Mouse (Mus musculus): ENCODE measurements around the gene Rraga. TPM values are rescaled to one million over a fixed set of nuclear protein-coding genes. Genes with fewer than 3 reads are reported as not detected.

Rraga gene
- total and polyA plus RNA-seq, 3 experiments: 29.3 to 65.5 (median 55.3) TPM

DNA sequence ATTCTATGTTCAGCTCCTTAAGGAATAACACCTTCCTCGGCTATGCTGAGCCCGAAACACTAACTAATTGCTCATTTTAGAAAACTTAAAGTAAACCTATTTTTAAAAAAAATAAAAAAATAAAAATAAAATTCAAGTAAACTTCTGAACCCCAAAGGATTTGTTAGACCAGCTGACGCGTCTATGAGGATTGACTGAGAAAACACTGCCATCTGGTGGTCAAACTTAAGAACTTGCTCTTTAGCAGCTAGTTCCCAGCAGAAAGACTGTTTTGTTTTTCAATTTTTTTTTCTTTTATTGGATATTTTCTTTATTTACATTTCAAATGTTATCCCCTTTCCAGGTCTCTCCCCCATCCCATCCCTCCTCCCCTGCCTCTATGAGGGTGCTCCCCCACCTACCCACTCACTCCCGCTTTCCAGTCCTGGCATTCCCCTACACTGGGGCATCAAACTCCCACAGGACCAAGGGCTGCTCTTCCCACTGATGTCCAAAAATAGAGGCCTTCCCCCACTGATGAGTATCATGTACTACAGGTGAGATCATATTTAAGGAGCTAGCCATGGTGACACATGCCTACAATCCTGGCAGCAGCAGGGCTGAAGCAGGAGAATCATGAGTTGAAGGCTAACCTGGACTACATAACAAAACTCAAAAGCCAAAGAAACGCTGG is 20.3 kb upstream of the Rraga start:
- no peaks in the 10 kb centered on the region for H3K27me3 ChIP-seq (ENCODE audit: control insufficient read depth, insufficient read depth, low read length)
- H3K27ac ChIP-seq: no peak overlapping the region
- TF ChIP-seq CTCF (IDR thresholded peaks at IDR 0.05) (peak; percentile 90), POLR2A (IDR thresholded peaks at IDR 0.05; ENCODE audit: insufficient read depth, low read depth, low read length) (no peak)
- DNase-seq: no peak
- no peaks in the 10 kb centered on the region for H3K79me2 ChIP-seq (replicated peaks; ENCODE audit: control insufficient read depth, insufficient read depth, low read length)
- H3K4me3 ChIP-seq: no peak overlapping the region
- no peaks in the 10 kb centered on the region for H3K4me1 ChIP-seq (ENCODE audit: control insufficient read depth, insufficient read depth, low read length)
- no peaks in the 10 kb centered on the region for H3K36me3 ChIP-seq (ENCODE audit: control insufficient read depth, insufficient read depth, low read length)
- no peak overlapping the region for H3K9ac ChIP-seq (ENCODE audit: low read depth, low read length)
- intact Hi-C loops (cut with DNase I): loop anchor here (1.0 kb wide), 1 partner anchor 724 kb away; no protein-coding TSS in a partner anchor
- WGBS: 21% methylated on average over 6 of the region's 6 CpGs

DNA sequence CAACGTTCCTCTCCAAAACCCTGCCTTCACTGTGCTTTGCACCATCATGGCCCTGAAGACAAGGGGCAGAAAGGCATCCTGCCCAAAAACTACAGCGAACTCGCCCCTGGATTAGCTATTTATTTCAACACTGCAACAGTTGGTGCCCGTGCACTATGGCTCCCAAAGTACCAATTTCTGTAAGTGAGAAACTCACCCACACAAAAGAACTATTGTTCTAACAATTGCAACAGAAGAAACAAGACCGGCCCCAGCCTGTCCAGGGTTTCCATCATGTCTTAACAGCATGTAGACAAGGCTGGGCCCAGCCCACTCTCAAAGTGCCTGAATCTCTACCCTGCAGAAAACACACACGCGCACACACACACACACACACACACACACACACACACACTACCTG is 18.1 kb upstream of the Rraga start:
- Histone ChIP-seq H3K4me3 (no peak overlapping the region), H3K36me3 (ENCODE audit: control insufficient read depth, insufficient read depth, low read length) (no peaks in the 10 kb centered on the region), H3K79me2 (replicated peaks; ENCODE audit: control insufficient read depth, insufficient read depth, low read length) (no peaks in the 10 kb centered on the region), H3K27ac (no peak overlapping the region), H3K4me1 (ENCODE audit: control insufficient read depth, insufficient read depth, low read length) (no peaks in the 10 kb centered on the region), H3K27me3 (ENCODE audit: control insufficient read depth, insufficient read depth, low read length) (no peaks in the 10 kb centered on the region), H3K9ac (ENCODE audit: low read depth, low read length) (no peak overlapping the region)
- WGBS: 75% methylated on average over 7 of the region's 7 CpGs
- TF ChIP-seq CTCF (IDR thresholded peaks at IDR 0.05) (no peak), POLR2A (IDR thresholded peaks at IDR 0.05; ENCODE audit: insufficient read depth, low read depth, low read length) (no peak), EP300 (IDR thresholded peaks at IDR 0.05; ENCODE audit: insufficient read depth, low read depth, low read length) (no peak)
- intact Hi-C loops (cut with DNase I): no loop called here
- DNase-seq: no peak

DNA sequence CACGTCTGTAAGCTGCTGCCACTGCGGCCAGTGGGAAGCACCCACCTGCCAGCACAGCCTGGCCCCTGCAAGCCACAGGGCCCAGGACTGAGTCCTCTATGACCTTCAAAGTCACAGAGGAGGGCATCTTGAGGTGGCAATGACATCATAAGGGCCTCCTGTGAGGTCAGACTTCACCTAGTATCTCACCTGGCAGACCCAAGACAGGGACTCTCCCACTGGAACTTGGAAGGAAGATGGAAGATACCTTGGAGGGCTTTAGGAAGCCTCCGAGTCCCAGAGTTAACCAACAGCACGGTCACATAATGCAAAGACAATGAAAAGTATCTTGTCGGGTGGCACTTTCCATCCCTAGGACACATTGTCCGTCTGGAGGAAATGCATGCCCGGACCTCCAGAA is 17.2 kb upstream of the Rraga start, which contains the start of gene Saxo1:
Saxo1 (minus strand) TSS at position 101 of the 400 bp plus-strand sequence.
- H3K79me2 ChIP-seq (replicated peaks; ENCODE audit: control insufficient read depth, insufficient read depth, low read length): no peaks in the 10 kb centered on the region
- TF ChIP-seq POLR2A (IDR thresholded peaks at IDR 0.05; ENCODE audit: insufficient read depth, low read depth, low read length) (no peak), EP300 (IDR thresholded peaks at IDR 0.05; ENCODE audit: insufficient read depth, low read depth, low read length) (no peak), CTCF (IDR thresholded peaks at IDR 0.05) (no peak)

DNA sequence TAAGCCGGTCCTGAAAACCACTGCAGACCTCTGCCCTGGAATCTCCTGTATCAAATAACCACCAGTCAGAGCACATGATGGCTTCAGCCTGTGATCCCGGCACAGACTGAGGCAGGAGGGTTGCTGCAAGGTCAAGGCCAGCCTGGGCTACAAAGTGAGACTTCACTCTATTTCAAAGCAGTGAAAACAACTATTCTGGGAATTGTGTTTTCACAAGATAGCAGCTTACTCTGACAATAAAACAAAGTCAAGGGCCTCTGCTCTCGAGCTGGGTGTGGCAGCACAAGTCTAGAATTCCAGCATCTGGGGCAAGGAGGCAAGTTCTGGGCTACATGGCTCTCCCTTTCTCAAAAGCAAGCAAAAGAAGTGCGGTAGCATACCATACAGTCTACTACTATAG is 16.5 kb upstream of the Rraga start:
- DNase-seq: no peak
- Histone ChIP-seq H3K27me3 (ENCODE audit: control insufficient read depth, insufficient read depth, low read length) (no peaks in the 10 kb centered on the region), H3K9ac (ENCODE audit: low read depth, low read length) (no peak overlapping the region), H3K4me1 (ENCODE audit: control insufficient read depth, insufficient read depth, low read length) (no peaks in the 10 kb centered on the region), H3K36me3 (ENCODE audit: control insufficient read depth, insufficient read depth, low read length) (no peaks in the 10 kb centered on the region), H3K27ac (no peak overlapping the region), H3K79me2 (replicated peaks; ENCODE audit: control insufficient read depth, insufficient read depth, low read length) (no peaks in the 10 kb centered on the region), H3K4me3 (no peak overlapping the region)
- TF ChIP-seq EP300 (IDR thresholded peaks at IDR 0.05; ENCODE audit: insufficient read depth, low read depth, low read length): no peak
- no peak for TF ChIP-seq POLR2A (IDR thresholded peaks at IDR 0.05; ENCODE audit: insufficient read depth, low read depth, low read length)
- no peak for TF ChIP-seq CTCF (IDR thresholded peaks at IDR 0.05)
- intact Hi-C loops (cut with DNase I): no loop called here
- 62% methylated on average over 4 of the region's 4 CpGs for WGBS

More for the DNA sequence above, 17.2 kb upstream of the Rraga start, which contains the start of gene Saxo1:
- Histone ChIP-seq H3K27me3 (ENCODE audit: control insufficient read depth, insufficient read depth, low read length) (no peaks in the 10 kb centered on the region), H3K4me1 (ENCODE audit: control insufficient read depth, insufficient read depth, low read length) (no peaks in the 10 kb centered on the region), H3K36me3 (ENCODE audit: control insufficient read depth, insufficient read depth, low read length) (no peaks in the 10 kb centered on the region), H3K4me3 (no peak within 1 kb of the TSS), H3K9ac (ENCODE audit: low read depth, low read length) (no peak within 1 kb of the TSS), H3K27ac (no peak within 1 kb of the TSS)
- DNase-seq: no peak
- WGBS: 88% methylated on average over 7 of the region's 7 CpGs
- intact Hi-C loops (cut with DNase I): no loop called here

DNA sequence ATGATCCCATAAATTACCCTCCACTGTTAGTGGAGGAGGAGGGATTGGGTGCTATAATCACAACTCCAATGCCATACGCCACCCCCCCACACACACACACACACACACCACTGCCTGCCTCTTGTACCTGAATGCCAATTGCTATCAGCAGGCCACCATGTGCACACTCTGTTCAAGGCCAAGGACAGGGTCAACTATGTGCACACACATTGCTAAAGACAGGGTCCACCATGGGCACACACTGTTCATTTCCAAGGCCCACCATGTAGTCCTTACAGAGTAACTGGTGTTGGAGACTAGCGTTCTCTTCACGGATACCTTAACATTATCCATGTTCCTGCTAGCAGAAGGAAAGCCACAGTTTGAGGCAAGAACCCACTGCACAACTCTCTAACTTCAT is 14.4 kb upstream of the Rraga start:
- Histone ChIP-seq H3K27ac (no peak overlapping the region), H3K4me1 (ENCODE audit: control insufficient read depth, insufficient read depth, low read length) (no peaks in the 10 kb centered on the region), H3K79me2 (replicated peaks; ENCODE audit: control insufficient read depth, insufficient read depth, low read length) (no peaks in the 10 kb centered on the region), H3K4me3 (no peak overlapping the region), H3K27me3 (ENCODE audit: control insufficient read depth, insufficient read depth, low read length) (no peaks in the 10 kb centered on the region), H3K36me3 (ENCODE audit: control insufficient read depth, insufficient read depth, low read length) (no peaks in the 10 kb centered on the region), H3K9ac (ENCODE audit: low read depth, low read length) (no peak overlapping the region)
- TF ChIP-seq CTCF (IDR thresholded peaks at IDR 0.05) (no peak), POLR2A (IDR thresholded peaks at IDR 0.05; ENCODE audit: insufficient read depth, low read depth, low read length) (no peak), EP300 (IDR thresholded peaks at IDR 0.05; ENCODE audit: insufficient read depth, low read depth, low read length) (no peak)
- intact Hi-C loops (cut with DNase I): no loop called here
- no peak for DNase-seq
- WGBS: 95% methylated on average over 3 of the region's 3 CpGs

DNA sequence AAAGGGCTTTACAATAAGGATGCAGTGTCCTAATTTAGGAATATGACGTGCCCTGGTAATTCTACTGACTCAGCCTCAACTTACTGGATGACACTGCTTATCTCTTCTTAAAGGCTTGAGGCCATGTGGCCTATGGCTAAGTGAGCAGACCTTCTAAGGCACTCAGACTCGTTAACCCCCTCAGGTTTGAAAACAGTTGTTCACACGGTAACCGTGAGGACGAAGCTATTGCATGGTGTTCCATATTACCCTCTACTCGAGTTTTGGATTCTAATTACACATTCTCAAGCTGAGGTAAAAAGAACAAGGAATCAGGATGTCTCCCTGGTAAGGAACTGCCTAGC is 557 bp upstream of the Rraga start:
- Histone ChIP-seq H3K36me3 (ENCODE audit: control insufficient read depth, insufficient read depth, low read length) (peaks cover 16% of the 10 kb centered on the region), H3K4me3 (peak overlapping the region; percentile 69), H3K27ac (peak overlapping the region; percentile 95), H3K79me2 (replicated peaks; ENCODE audit: control insufficient read depth, insufficient read depth, low read length) (peaks cover 2% of the 10 kb centered on the region; the same call in 1 of the 2 replicates), H3K9ac (ENCODE audit: low read depth, low read length) (peak overlapping the region; percentile 85), H3K4me1 (ENCODE audit: control insufficient read depth, insufficient read depth, low read length) (peaks cover 4% of the 10 kb centered on the region), H3K27me3 (ENCODE audit: control insufficient read depth, insufficient read depth, low read length) (no peaks in the 10 kb centered on the region)
- 13% methylated on average over 6 of the region's 6 CpGs for WGBS
- TF ChIP-seq POLR2A (IDR thresholded peaks at IDR 0.05; ENCODE audit: insufficient read depth, low read depth, low read length): no peak
- TF ChIP-seq CTCF (IDR thresholded peaks at IDR 0.05): no peak
- TF ChIP-seq EP300 (IDR thresholded peaks at IDR 0.05; ENCODE audit: insufficient read depth, low read depth, low read length): no peak
- no peak for DNase-seq
- intact Hi-C loops (cut with DNase I): loop anchor here (1.0 kb wide), 1 partner anchor 121 kb away; no protein-coding TSS in a partner anchor

Data from heart, adult 2 months (tissue).